In genomic region chr1:63659591-63659990, GRCm38 (mm10) we compare ENCODE assay signal across 8 mouse cellular contexts. TPM values are rescaled to one million over a fixed set of nuclear protein-coding genes. Genes with fewer than 3 reads are reported as not detected.
A peak's percentile ranks its signal among the peaks of the same experiment; 100 is the strongest.
DNase-seq lines count a peak whose midpoint lies in the region; ATAC-seq lines count a peak whose summit lies in the region.

No protein-coding gene starts in this region.

- peak; percentile 46; the same call in 1 of the 2 replicates for ATAC-seq in hindbrain, embryonic 12.5 days (ENCODE audit: low FRiP score)
- peak; percentile 81; the same call in 1 of the 2 replicates for ATAC-seq in midbrain, embryonic 16.5 days
- no peak for ATAC-seq in erythroid progenitor cell, adult 5-6 weeks (replicated peaks; ENCODE audit: low FRiP score, poor library complexity, severe bottlenecking)

- WGBS in hindbrain, embryonic 12.5 days: 3% methylated on average over 7 of the region's 7 CpGs
- WGBS in midbrain, embryonic 16.5 days: 2% methylated on average over 7 of the region's 7 CpGs

- H3K9ac ChIP-seq in hindbrain, embryonic 12.5 days: no peak overlapping the region
- H3K9ac ChIP-seq in midbrain, embryonic 16.5 days (ENCODE audit: low read depth, low read length): no peak overlapping the region

- no peak overlapping the region for H3K4me2 ChIP-seq in hindbrain, embryonic 12.5 days (replicated peaks)
- no peak overlapping the region for H3K4me2 ChIP-seq in midbrain, embryonic 16.5 days (ENCODE audit: low read length)

- H3K36me3 ChIP-seq in hindbrain, embryonic 12.5 days: no peaks in the 10 kb centered on the region
- no peaks in the 10 kb centered on the region for H3K36me3 ChIP-seq in midbrain, embryonic 16.5 days (ENCODE audit: control insufficient read depth, insufficient read depth, low read length)

- DNase-seq in right cerebral cortex, adult 18-20 months: peak; percentile 34
- no peak for DNase-seq in right cerebral cortex, postnatal 25 days
- DNase-seq in ZHBTc4 (ENCODE audit: low read depth, low spot score): peak; percentile 83
- peak; percentile 87 for DNase-seq in embryo, embryonic 11 days
- DNase-seq in left cerebral cortex, adult 11 months (ENCODE audit: low spot score): peak; percentile 38

- H3K27me3 ChIP-seq in hindbrain, embryonic 12.5 days: no peaks in the 10 kb centered on the region; the same call in 1 of the 2 replicates
- no peaks in the 10 kb centered on the region for H3K27me3 ChIP-seq in midbrain, embryonic 16.5 days (ENCODE audit: control insufficient read depth, insufficient read depth, low read depth, low read length)

- H3K4me3 ChIP-seq in hindbrain, embryonic 12.5 days: no peak overlapping the region
- H3K4me3 ChIP-seq in midbrain, embryonic 16.5 days (ENCODE audit: low read depth, low read length): no peak overlapping the region

- no peaks in the 10 kb centered on the region for H3K9me3 ChIP-seq in hindbrain, embryonic 12.5 days (replicated peaks)
- no peaks in the 10 kb centered on the region for H3K9me3 ChIP-seq in midbrain, embryonic 16.5 days (replicated peaks; ENCODE audit: control insufficient read depth, low read length, poor library complexity, severe bottlenecking)

- H3K27ac ChIP-seq in hindbrain, embryonic 12.5 days: no peak overlapping the region
- H3K27ac ChIP-seq in midbrain, embryonic 16.5 days (ENCODE audit: low read length): no peak overlapping the region

- no peaks in the 10 kb centered on the region for H3K4me1 ChIP-seq in hindbrain, embryonic 12.5 days
- no peaks in the 10 kb centered on the region for H3K4me1 ChIP-seq in midbrain, embryonic 16.5 days (ENCODE audit: control insufficient read depth, insufficient read depth, low read length)

RNA-seq across cellular contexts. Expression of gene Dytn, which starts 27.1 kb away (rescaled TPM):
- not detected in 2 replicates for polyA plus RNA-seq in hindbrain, embryonic 12.5 days (2016; fragmentation: Nextera tagmentation; extraction: Ambion mirVana)
- 0.04 and 0.09 TPM in 2 replicates for polyA plus RNA-seq in midbrain, embryonic 16.5 days (2015; fragmentation: Nextera tagmentation; extraction: Ambion mirVana)
- total RNA-seq in erythroid progenitor cell, adult 5-6 weeks (2015; ENCODE audit: low replicate concordance): not detected in 2 replicates
- not detected in 2 replicates for total RNA-seq in erythroid progenitor cell, adult 5-6 weeks (2017; ENCODE audit: low replicate concordance)

RNA-seq across cellular contexts. Expression of gene Gm39653, which starts 43.8 kb away (rescaled TPM):
- not detected in 2 replicates for polyA plus RNA-seq in hindbrain, embryonic 12.5 days (2016; fragmentation: Nextera tagmentation; extraction: Ambion mirVana)
- not detected in 2 replicates for polyA plus RNA-seq in midbrain, embryonic 16.5 days (2015; fragmentation: Nextera tagmentation; extraction: Ambion mirVana)
- total RNA-seq in erythroid progenitor cell, adult 5-6 weeks (2015; ENCODE audit: low replicate concordance): not detected in 2 replicates
- total RNA-seq in erythroid progenitor cell, adult 5-6 weeks (2017; ENCODE audit: low replicate concordance): not detected in 2 replicates
